Mouse (Mus musculus): Measurements from ENCODE around the gene Nos2.

Gene Nos2

DNA sequence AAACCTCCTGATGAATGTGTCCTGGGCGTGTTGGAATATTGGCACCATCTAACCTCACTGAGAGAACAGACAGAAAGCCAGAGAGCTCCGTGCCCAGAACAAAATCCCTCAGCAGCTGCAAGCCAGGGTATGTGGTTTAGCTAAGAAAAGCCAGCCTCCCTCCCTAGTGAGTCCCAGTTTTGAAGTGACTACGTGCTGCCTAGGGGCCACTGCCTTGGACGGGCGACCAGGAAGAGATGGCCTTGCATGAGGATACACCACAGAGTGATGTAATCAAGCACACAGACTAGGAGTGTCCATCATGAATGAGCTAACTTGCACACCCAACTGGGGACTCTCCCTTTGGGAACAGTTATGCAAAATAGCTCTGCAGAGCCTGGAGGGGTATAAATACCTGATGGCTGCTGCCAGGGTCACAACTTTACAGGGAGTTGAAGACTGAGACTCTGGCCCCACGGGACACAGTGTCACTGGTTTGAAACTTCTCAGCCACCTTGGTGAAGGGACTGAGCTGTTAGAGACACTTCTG is at the start of gene Nos2:
TSS of gene Nos2 (plus strand) at position 377 of the 529 bp plus-strand sequence.
- no peak for DNase-seq

DNA sequence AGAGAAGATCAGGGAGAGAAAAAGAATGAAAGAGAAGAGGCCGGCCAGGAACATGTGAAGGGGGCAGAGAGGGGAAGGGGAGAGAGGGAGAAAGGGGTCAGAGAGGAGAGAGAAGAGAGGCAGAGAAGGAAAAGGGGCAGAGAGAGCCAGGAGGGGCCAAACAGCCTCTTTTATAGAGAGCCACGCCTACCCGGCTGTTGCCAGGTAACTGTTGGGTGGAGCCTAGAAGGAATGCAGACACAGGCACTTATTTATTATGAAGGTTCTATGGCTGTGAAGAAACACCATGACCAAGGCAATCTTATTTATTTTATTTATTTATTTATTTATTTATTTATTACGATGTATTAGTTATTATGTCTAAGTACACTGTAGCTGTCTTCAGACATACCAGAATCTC is 49.7 kb upstream of the Nos2 start:
- DNase-seq = no peak

DNA sequence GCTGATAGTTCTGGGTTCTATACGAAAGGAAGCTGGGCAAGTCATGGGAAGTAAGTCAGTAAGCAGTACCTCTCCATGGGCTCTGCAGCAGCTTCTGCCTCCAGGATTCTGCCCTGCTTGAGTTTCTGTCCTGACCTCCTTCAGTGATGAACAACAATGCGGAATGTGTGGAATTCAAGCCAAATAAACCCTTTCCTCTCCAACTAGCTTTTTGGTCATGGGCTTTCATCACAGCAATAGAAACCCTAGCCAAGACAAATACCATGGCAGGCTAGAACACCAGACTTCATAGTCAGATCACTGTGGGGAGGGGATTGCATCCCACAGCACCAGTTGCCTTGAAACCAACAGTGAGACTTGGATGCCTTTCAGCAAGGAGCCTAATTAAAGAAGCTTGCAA is 47.8 kb upstream of the Nos2 start:
- DNase-seq = no peak

DNA sequence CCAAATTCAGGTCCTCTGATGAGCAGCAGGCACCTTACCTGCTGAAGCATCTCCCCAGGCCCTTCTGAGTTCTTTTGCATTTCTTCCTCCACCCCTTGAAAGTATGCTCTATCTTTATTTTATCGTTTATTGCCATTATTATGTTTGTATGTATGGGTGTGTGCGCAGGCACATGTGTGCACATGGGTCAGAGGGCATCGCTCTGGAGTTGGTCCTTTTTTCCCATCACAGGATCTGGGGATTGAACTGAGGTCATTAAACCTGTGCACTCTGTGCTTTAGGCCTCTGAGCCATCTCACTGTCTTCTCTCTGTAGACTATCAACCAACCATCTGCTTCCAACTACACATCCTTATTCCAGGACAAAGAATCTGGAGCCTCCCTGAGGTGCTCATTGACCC is 40.9 kb upstream of the Nos2 start:
- DNase-seq = no peak

DNA sequence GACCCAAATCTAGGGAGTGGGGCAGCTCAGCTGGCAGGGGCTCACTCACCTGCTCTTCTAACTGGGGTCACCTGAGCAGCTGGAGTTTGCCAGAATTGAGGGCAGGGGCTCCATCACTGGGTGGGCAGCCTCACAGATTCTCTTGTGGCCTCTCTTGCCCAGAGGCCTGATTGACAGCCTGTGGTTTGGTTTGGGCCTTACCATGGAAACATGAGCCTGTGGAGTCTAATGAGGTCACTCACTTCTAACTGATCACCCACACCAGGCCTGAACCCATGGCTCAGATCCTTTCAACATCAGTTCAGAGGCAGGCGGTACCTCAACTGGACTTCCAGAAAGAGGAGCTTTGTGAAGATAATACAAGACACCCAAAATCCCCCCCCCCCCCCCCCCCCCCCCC is 33.9 kb upstream of the Nos2 start:
- peak in 1 of 2 experiments; percentile 6 for DNase-seq

DNA sequence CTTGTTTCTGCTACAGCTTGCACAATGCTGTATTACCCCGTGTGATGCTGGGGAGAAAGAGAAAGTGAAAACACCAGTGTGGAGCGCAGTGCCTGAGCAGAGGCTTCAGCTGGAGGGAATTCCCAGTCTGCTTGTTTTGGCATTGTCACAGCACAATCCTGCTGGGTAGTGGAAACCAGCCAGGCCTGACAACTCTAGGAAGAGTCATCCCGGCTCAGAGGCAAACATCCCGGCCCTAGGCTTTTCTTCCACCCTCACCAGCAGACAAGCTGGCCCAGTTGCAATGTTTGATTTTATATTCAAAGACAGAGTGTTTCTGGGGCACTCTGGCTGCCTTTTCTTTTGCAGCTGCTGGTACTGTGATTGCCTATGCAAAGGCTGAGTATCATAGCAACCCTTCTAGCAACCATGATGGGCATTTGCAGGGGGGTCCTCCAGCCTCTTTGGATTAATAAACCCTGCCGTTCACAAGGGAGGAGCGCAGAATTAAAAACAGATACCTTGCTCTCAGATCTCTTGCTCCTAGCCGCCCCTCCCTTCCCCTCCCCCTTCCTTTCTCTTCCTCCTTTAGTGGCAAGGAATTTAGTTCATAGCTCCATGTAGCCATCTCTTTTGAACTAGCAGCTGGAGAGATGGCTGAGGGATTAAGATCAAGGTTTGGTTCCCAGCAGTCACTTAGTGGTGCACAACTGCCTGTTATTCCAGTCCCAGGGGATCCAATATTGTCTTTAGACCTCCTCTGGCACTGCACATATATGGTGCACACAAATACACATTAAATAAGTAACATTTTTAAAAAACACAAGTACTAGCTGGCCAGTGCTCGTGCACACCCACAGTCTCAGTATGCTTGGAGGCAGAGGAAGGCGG is 33.2 kb upstream of the Nos2 start:
- peak; percentile 16 to 36 for DNase-seq

DNA sequence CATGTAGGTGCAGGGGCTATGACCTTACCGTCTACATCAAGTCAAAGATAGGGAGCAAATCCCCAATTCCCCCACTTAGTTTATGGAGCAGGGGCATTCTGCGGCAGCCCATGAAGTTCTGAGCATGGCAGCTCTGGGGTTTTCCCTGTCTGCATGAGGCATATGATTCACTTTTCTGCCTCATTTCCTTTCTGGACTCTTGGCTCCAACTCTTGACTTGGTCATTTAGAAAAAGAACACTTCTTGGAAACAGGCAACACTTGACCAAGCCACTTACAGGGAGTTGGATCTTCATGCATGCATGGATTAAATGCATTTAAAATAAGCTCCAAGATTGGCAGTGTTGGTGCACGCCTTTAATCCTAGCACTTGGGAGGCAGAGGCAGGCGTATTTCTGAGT is 31.4 kb upstream of the Nos2 start:
- DNase-seq = no peak

DNA sequence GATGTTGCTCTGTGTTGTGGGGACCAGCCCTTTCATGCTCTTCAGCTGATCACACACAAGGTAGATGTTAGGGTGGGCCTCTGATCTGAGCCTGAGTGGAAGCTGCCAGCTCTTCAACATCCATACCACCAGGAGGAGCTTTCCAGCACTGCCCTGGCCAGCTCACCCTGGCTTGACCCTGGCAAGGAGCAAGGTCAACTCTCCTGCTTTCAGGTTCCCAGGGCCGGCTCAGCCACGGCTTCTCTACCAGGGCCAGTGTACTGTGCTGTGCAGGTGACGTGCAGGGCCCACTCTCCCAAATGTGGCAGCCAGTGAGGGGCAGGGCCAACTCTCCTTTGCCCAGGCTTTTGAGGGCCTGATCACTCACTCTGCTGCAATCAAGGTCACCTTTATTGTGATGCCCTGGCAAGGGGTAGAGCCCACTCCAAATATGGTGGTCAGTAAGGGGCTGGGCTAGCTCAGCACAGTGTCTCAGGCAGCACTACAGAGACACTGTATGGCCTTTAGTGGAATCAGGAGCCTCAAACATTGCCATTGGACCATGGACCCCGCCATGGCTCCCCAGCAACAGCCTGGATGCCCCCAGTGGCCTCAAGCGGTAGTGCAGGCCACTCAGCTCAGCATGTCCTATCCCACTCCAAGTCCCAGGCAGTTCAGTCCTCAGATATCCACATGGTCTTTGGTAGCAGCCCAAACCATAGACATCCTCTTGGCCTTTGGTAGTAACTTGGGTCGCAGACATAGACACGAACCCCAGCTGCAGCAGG is 24.0 kb upstream of the Nos2 start:
- peak in 1 of 2 experiments; percentile 37 for DNase-seq

DNA sequence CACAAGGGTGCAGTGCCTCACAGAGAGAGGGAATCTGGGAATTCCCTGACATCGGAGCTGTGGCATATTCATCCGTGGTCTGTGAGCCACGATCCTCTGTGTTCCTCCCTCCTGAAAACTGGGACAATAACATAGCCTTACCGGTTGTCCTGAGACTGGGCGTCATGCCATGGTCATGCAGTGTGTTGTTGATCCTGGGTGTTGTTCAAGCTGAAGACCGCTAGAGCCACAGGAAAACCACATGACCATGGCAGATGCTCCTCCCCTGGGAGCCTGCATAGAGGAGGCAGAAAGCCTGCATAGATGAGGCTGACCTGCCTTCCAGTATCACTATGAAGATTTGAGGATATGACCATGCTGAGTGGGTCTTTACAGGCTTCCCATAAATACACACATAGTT is 5.1 kb upstream of the Nos2 start:
- no peak for DNase-seq

DNA sequence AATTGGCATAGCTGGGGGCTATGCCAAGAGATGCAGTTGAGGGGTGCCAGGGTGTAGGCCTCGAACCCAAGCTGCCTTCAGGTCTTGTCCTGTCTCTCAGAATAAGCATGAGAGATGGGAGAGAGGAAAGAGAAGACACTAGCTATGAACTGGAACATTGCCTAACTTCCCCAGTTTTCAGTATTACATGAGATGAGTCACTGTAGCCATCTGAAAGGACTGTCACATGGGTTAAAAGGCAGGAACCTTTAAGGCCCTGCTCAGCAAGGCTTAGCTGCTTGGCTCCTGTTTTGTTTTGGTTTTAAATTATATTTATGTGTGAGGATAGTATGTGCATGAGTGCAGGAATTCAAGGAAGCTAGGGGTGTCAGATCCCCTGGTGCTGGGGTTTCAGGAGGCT is 4.2 kb upstream of the Nos2 start:
- DNase-seq = no peak

DNA sequence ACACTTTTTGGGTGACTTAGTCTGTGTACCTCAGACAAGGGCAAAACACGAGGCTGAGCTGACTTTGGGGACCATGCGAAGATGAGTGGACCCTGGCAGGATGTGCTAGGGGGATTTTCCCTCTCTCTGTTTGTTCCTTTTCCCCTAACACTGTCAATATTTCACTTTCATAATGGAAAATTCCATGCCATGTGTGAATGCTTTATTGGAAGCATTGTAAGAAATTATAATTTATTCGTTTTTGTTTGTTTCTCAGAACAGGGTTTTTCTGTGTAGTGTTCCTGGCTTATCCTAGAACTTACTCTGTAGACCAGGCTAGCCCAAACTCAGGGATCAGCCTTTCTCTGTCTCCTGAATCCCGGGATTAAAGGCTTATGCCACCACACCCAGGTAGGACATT is 842 bp upstream of the Nos2 start:
- no peak for DNase-seq

DNA sequence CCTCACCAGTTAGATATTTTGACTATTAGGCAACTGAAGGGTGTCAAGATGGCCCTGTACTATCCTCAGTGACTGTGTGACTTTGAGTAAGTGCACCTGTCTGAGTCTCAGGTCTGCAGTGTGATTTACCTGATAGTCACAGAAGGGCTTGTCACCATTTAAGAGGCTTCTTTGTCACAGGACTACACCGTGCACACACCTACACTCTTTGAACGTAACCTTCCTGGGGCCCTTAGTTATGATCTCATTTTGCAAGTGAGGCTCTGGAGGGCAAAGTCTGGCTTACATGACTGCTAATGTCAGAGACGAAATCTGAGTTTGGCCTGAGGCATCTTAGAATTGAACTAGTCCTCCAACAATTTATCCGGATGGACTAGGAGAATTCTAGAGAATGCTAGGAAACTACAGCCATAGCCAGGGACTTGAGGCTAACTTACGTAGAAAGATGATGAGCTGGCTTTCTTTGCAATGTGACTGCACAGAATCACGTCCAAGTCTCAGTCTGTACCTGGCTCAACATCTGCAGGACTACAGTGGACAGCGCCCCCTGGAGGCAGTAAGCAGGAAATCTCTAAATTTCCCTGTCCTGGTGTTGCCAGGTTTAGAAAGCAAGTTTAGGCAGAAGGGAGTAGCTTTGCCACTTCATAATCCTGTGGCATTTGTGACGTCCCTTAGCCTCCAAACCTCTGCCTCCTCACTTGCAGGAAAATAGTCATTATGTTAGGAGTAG is 2.3 kb downstream of the Nos2 start:
- peak in 1 of 2 experiments; percentile 27 for DNase-seq

DNA sequence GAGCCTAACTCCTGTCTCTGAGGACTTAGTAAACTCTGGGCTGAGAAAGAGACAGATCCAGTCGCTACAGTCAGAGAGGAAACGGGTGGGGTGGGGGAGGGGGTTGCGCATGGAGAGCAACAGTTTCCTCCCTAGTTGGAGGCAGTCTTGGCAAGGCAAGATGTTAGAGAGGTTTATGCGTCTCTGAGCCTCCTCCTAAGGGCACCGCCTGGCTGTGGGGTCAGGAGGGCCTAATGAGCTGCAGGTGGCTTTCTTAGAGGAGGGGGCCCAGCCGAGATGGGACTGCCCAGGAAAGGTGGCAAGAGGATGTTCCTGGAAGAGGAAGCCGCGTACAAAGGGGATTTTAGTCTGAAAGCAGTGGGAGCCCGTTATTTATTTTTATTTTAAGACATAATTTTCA is 3.5 kb downstream of the Nos2 start:
- DNase-seq = no peak

DNA sequence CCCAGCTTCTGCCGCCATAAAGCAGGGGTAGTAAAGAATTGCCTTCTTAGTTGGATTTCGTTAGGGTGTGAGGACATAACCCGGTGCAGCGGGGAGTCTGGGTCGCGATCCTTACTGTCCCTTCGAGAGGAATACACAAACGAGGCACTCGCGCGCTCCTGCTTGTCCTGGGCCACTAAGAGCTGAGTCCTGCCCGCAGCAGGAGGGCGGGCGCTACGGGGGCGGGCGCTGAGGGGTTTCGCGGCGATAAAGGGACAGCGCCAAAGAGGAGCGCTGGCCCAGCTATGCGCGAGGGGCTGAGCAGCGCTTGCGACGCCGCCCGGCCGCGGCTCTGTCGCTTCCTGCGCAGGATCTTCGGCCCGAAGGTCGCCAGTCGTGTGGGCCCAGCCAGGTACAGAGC is 4.3 kb downstream of the Nos2 start:
- DNase-seq = peak in 1 of 2 experiments; percentile 2

DNA sequence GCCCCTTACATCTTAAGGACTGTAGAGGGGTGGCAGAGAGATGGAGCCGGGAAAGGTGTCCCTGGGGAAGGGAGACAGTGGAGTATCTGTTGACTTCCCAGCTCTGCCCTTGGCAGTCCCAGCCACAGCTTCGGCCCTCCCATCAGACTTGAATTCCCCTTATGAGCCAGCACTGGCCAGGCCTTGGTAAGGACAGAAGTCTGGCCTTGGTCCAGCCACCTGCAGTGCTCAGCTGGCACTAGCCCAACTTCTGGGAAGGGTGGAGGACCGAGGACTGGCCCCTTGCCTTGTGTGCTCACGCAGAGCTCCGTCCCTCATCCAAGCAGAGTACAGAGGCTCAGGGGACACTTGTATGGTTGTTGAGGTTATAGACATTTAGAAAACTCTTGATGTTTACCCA is 8.8 kb downstream of the Nos2 start:
- DNase-seq = no peak

DNA sequence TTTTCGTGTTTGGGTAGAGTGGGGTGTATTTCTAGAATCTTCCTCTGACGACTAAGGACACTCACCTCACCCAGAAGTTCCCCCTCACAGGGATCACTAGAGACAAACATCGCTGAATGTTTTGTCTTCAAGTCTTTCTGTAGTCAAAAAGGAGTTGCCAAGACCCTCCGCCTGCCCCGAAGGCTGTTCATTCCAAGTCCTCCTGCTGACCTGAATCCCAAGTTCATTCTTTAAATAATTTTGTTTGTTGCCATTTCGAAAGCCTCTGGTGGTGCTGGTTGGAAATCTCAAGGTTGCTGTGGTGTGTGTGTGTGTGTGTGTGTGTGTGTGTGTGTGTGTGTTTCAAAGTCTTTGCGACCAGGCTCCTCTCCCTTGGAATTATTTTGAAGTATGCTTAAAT is 13.7 kb downstream of the Nos2 start:
- DNase-seq = no peak

DNA sequence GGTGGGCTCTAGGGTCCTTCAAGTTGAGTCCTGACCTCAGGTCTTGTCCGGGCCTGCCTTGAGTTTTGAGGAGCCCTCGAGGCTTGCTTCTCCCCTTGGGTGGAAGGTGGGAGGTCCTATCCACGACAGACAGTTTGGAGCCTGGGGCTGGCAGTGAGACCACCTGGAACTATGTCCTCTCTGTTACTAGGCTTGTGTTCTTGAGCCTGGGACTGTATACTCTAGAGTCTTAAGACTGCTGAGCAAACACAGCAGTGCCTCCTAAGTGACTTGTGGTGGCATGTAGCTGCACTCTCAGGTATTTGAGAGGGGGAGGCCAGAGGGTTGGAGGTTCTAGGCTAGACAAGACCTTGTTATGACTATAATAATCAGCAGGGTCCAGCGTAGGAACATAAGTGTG is 14.1 kb downstream of the Nos2 start:
- no peak for DNase-seq

DNA sequence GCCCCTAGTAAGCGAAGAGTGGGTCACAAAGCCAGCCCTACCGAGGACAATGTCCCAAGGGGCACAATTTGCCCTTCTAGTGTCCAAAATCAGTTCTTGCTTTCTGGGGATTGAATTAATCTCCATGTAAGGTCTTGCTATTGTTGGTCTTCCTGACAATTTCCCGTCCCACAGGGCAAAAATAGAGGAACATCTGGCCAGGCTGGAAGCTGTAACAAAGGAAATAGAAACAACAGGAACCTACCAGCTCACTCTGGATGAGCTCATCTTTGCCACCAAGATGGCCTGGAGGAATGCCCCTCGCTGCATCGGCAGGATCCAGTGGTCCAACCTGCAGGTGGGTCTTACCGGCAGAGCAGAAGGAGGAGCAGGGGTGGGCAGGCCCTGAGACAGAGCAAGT is 14.6 kb downstream of the Nos2 start:
- DNase-seq = no peak

DNA sequence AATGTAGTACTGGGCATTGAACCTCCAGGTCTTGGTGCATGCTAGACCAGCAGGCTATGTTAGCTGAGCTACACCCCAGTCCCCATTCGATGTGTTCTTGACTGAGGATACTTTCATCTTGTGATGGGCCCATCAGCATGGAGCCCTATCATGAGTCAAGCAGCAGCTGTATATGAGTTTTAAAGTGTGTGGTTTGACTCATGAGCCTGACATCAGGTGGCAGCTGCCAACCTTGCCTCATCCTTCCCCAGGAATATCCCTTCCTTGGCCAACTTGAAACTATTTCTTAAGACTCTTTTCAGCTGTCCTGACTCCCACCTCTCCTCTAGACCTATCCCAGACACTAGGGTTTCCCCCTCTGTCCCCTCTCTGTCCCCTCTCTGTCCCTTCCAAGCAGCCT is 22.5 kb downstream of the Nos2 start:
- DNase-seq = no peak

DNA sequence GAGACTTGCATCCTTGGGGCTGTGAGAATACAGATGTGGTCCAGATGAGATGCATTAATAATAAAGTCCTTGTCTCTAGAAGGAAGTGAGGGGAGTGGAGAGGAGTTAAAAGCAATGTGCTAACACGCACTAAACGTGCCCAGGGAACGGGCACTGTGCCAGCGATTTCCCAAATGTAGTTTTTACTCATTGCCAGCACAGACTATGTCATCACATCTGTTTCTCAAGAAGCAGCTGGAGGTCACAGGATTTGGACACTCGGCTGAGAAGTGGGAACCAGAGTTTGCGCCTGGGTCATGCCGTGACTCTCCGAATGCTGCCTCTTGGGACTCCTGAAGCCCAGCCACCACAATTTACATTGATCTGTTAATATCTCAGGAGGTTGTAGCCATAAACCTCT is 29.8 kb downstream of the Nos2 start:
- DNase-seq = no peak

DNA sequence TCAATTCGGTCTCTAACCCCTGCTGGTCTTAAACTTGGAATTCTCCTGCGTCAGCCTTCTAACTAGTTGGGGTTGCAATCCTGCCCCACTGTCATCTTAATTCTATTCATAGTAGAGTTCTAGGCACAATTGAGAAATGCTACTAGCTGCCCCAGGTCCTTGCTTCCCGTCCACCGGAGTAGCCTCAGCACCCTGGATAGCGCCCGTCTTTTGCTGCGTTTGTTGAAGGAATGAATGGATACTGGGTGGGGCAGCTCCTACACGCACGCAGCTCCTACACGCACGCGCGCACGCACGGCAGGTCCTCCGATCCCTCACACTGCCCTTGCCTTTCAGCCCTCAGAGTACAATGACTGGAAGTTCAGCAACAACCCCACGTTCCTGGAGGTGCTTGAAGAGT is 31.9 kb downstream of the Nos2 start:
- DNase-seq = no peak

DNA sequence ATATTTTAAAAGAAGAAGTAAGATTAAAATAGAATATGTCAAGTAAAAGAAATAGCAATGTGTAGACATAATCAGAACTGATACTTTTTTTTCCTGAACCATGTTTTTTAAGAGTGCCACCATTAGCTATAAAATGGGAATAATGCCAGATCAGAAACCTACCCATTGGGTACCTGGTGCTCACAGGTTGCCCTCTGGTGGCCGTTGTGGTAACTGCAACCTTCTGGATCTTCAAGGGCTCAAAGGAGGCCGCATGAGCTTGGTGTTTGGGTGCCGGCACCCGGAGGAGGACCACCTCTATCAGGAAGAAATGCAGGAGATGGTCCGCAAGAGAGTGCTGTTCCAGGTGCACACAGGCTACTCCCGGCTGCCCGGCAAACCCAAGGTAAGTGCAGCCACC is 35.7 kb downstream of the Nos2 start:
- DNase-seq = peak; percentile 38 to 78

DNA sequence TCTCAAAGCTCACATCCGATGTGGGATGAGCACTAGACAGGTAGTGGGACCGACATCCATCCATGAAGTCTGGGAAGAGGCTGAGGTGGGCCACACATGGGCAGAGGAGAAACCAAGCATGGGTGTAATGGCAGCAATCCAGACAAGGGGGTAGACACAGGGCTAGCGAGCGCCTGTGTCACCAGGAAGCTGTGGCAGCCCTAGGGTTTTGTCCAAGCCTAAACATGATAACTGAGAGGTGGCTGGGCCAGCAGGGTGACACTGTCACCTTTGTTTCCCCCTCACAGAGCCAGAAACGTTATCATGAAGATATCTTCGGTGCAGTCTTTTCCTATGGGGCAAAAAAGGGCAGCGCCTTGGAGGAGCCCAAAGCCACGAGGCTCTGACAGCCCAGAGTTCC is 38.8 kb downstream of the Nos2 start:
- DNase-seq = no peak

All from spleen, adult 18-20 months (tissue).